Mouse (Mus musculus): ENCODE data around the gene Ing1.

GRCm38 (mm10) chr8:11559511-11559910 lies 4.1 kb downstream of the Ing1 start:
- TF ChIP-seq CTCF (IDR thresholded peaks at IDR 0.05; ENCODE audit: extremely low read depth, insufficient read depth, insufficient read length, insufficient replicate concordance) (no peak), POLR2A (IDR thresholded peaks at IDR 0.05; ENCODE audit: low read depth, low read length) (no peak)

Measured in spleen, adult 2 months (tissue).